ENCODE assay signal across 8 mouse cellular contexts in genomic region chr4:47310812-47311211, GRCm38 (mm10). TPM values are rescaled to one million over a fixed set of nuclear protein-coding genes. Genes with fewer than 3 reads are reported as not detected.
A peak's percentile ranks its signal among the peaks of the same experiment; 100 is the strongest.
DNase-seq lines count a peak whose midpoint lies in the region; ATAC-seq and TF ChIP-seq lines count a peak whose summit lies in the region.

No protein-coding gene starts in this region.

- H3K27me3 ChIP-seq in liver, embryonic 11.5 days (replicated peaks; ENCODE audit: control insufficient read depth, insufficient read depth, low read length): no peaks in the 10 kb centered on the region
- no peaks in the 10 kb centered on the region for H3K27me3 ChIP-seq in hindbrain, postnatal 0 days (ENCODE audit: insufficient read depth, low read length)

- no peaks in the 10 kb centered on the region for H3K9me3 ChIP-seq in liver, embryonic 11.5 days (ENCODE audit: control insufficient read depth, low read length)
- no peaks in the 10 kb centered on the region for H3K9me3 ChIP-seq in hindbrain, postnatal 0 days (ENCODE audit: low read length)

- ATAC-seq in erythroid progenitor cell, adult 5-6 weeks (replicated peaks; ENCODE audit: low FRiP score, poor library complexity, severe bottlenecking): peak; percentile 75
- peak; percentile 31; the same call in 1 of the 2 replicates for ATAC-seq in liver, embryonic 11.5 days (replicated peaks; ENCODE audit: low FRiP score)
- no peak for ATAC-seq in hindbrain, postnatal 0 days

- no peak overlapping the region for H3K9ac ChIP-seq in liver, embryonic 11.5 days (ENCODE audit: low read depth, low read length)
- H3K9ac ChIP-seq in hindbrain, postnatal 0 days (replicated peaks; ENCODE audit: low read length): no peak overlapping the region

- no peak for TF ChIP-seq CTCF in hindbrain, postnatal 0 days (IDR thresholded peaks at IDR 0.05; ENCODE audit: low read depth)
- TF ChIP-seq CTCF in layer of hippocampus, adult 2 months (conservative IDR thresholded peaks at IDR 0.05): no peak

- no peak overlapping the region for H3K4me3 ChIP-seq in liver, embryonic 11.5 days (ENCODE audit: low read depth, low read length)
- H3K4me3 ChIP-seq in hindbrain, postnatal 0 days (ENCODE audit: low read length): no peak overlapping the region
- no peak overlapping the region for H3K4me3 ChIP-seq in layer of hippocampus, adult 2 months

- H3K4me2 ChIP-seq in liver, embryonic 11.5 days: no peak overlapping the region
- no peak overlapping the region for H3K4me2 ChIP-seq in hindbrain, postnatal 0 days (ENCODE audit: low read depth, low read length)

- H3K27ac ChIP-seq in liver, embryonic 11.5 days (ENCODE audit: low read depth, low read length): no peak overlapping the region
- no peak overlapping the region for H3K27ac ChIP-seq in hindbrain, postnatal 0 days
- H3K27ac ChIP-seq in layer of hippocampus, adult 2 months: no peak overlapping the region

- peaks cover 6% of the 10 kb centered on the region; the same call in 1 of the 2 replicates for H3K4me1 ChIP-seq in liver, embryonic 11.5 days (replicated peaks; ENCODE audit: control insufficient read depth, insufficient read depth, low read length)
- no peaks in the 10 kb centered on the region for H3K4me1 ChIP-seq in hindbrain, postnatal 0 days (ENCODE audit: insufficient read depth, low read length)

- WGBS in liver, embryonic 11.5 days: 66% methylated on average over 6 of the region's 6 CpGs
- WGBS in hindbrain, postnatal 0 days: 64% methylated on average over 6 of the region's 6 CpGs

- H3K36me3 ChIP-seq in liver, embryonic 11.5 days (ENCODE audit: control insufficient read depth, insufficient read depth, low read length): no peaks in the 10 kb centered on the region
- H3K36me3 ChIP-seq in hindbrain, postnatal 0 days (ENCODE audit: insufficient read depth, low read length): no peaks in the 10 kb centered on the region

- peak; percentile 83 for DNase-seq in urinary bladder, postnatal 14 days (ENCODE audit: low spot score)
- DNase-seq in urinary bladder, postnatal 10 days (ENCODE audit: low spot score): no peak
- DNase-seq in liver, embryonic 11.5 days (ENCODE audit: low spot score): no peak
- DNase-seq in thymus, postnatal 25 days: peak; percentile 61
- DNase-seq in hindbrain, postnatal 0 days (ENCODE audit: low spot score): no peak
- DNase-seq in layer of hippocampus, adult 2 months (ENCODE audit: low spot score in 2 of 2): no peak
- no peak for DNase-seq in layer of hippocampus, postnatal 10 days (ENCODE audit: low spot score in 2 of 2)

RNA-seq across cellular contexts. Expression of gene Tgfbr1, which starts 42.2 kb away (rescaled TPM):
- total RNA-seq in erythroid progenitor cell, adult 5-6 weeks (2015; ENCODE audit: low replicate concordance): 4.6 and 8.6 TPM in 2 replicates
- 6.4 and 7.5 TPM in 2 replicates for total RNA-seq in erythroid progenitor cell, adult 5-6 weeks (2017; ENCODE audit: low replicate concordance)
- polyA plus RNA-seq in liver, embryonic 11.5 days (2014; fragmentation: Nextera tagmentation; extraction: Ambion mirVana): 24.3 and 26.3 TPM in 2 replicates
- total RNA-seq in hindbrain, postnatal 0 days (2014; rRNA removed): 24.7 and 33.1 TPM in 2 replicates
- polyA plus RNA-seq in hindbrain, postnatal 0 days (2015; fragmentation: Nextera tagmentation; extraction: Ambion mirVana): 13.0 and 14.0 TPM in 2 replicates
- total RNA-seq in layer of hippocampus, adult 2 months (2021): 10 to 100 TPM; 19.9 to 24.4 TPM
- total RNA-seq in layer of hippocampus, postnatal 10 days (2021): 10 to 100 TPM; 24.3 to 26.8 TPM

Comparison
In these comparisons a context has a peak if more than half of its experiments do, and no peak if none do; other contexts are left out.
1. DNase-seq: peak in urinary bladder, postnatal 14 days (single experiment) and thymus, postnatal 25 days (single experiment); none in urinary bladder, postnatal 10 days (single experiment), liver, embryonic 11.5 days (single experiment), hindbrain, postnatal 0 days (single experiment), layer of hippocampus, adult 2 months (0 of 2) and layer of hippocampus, postnatal 10 days (0 of 2).